Comparison of ENCODE assay signal across 14 mouse cellular contexts in genomic region chr3:88754283-88754682, GRCm38 (mm10). TPM values are rescaled to one million over a fixed set of nuclear protein-coding genes. Genes with fewer than 3 reads are reported as not detected.
DNase-seq lines count a peak whose midpoint lies in the region; ATAC-seq and TF ChIP-seq lines count a peak whose summit lies in the region.
"Had no signal": no experiment of that assay in that cellular context is flagged by ENCODE, and none has a peak within 500 bp of the region (broad histone marks: within the 10 kb centered on the region; RNA-seq: fewer than 3 reads in every experiment).

No protein-coding gene starts in this region.

- TF ChIP-seq CTCF in heart, adult 2 months (IDR thresholded peaks at IDR 0.05) = peak; percentile 31
- TF ChIP-seq CTCF in midbrain, postnatal 0 days (IDR thresholded peaks at IDR 0.05) = peak; percentile 47

- no peak overlapping the region for H3K4me2 ChIP-seq in midbrain, postnatal 0 days (ENCODE audit: low read depth, low read length, poor library complexity, severe bottlenecking)
- H3K4me2 ChIP-seq in midbrain, embryonic 14.5 days (ENCODE audit: low read length) = no peak overlapping the region
- H3K4me2 ChIP-seq: heart, embryonic 13.5 days; limb, embryonic 12.5 days; midbrain, embryonic 12.5 days; stomach, embryonic 15.5 days had no signal

- no peak for TF ChIP-seq EP300 in heart, adult 2 months (IDR thresholded peaks at IDR 0.05; ENCODE audit: insufficient read depth, low read depth, low read length)

- TF ChIP-seq POLR2A in heart, adult 2 months (IDR thresholded peaks at IDR 0.05; ENCODE audit: insufficient read depth, low read depth, low read length) = no peak

- no peak overlapping the region for H3K9ac ChIP-seq in heart, adult 2 months (ENCODE audit: low read depth, low read length)
- no peak overlapping the region for H3K9ac ChIP-seq in midbrain, postnatal 0 days (replicated peaks; ENCODE audit: low read length, poor library complexity, severe bottlenecking)
- H3K9ac ChIP-seq in midbrain, embryonic 14.5 days (replicated peaks; ENCODE audit: low read length) = no peak overlapping the region
- H3K9ac ChIP-seq: heart, embryonic 13.5 days; limb, embryonic 12.5 days; midbrain, embryonic 12.5 days; stomach, embryonic 15.5 days had no signal

- H3K27me3 ChIP-seq in heart, adult 2 months (ENCODE audit: control insufficient read depth, insufficient read depth, low read length) = no peaks in the 10 kb centered on the region
- no peaks in the 10 kb centered on the region for H3K27me3 ChIP-seq in midbrain, postnatal 0 days (ENCODE audit: insufficient read depth, low read length)
- H3K27me3 ChIP-seq in midbrain, embryonic 14.5 days (ENCODE audit: control insufficient read depth, insufficient read depth, low read length) = no peaks in the 10 kb centered on the region
- H3K27me3 ChIP-seq: heart, embryonic 13.5 days; limb, embryonic 12.5 days; midbrain, embryonic 12.5 days; Patski; stomach, embryonic 15.5 days had no signal

- no peak for ATAC-seq in midbrain, postnatal 0 days (ENCODE audit: low FRiP score)
- no peak for ATAC-seq in midbrain, embryonic 14.5 days (ENCODE audit: low FRiP score, low TSS enrichment)
- peak; percentile 35; the same call in 1 of the 2 replicates for ATAC-seq in granulocyte monocyte progenitor cell, adult 5-6 weeks (replicated peaks; ENCODE audit: poor library complexity, severe bottlenecking)
- ATAC-seq: forebrain, embryonic 16.5 days; Patski had no signal

- H3K4me3 ChIP-seq in heart, adult 2 months = no peak overlapping the region
- no peak overlapping the region for H3K4me3 ChIP-seq in midbrain, postnatal 0 days (ENCODE audit: low read depth, low read length)
- no peak overlapping the region for H3K4me3 ChIP-seq in midbrain, embryonic 14.5 days (replicated peaks; ENCODE audit: low read depth, low read length)
- H3K4me3 ChIP-seq: heart, embryonic 13.5 days; limb, embryonic 12.5 days; midbrain, embryonic 12.5 days; stomach, embryonic 15.5 days had no signal

- intact Hi-C loops in heart, adult 2 months (cut with DNase I) = no loop called here
- intact Hi-C loops in left cerebral cortex, postnatal 36 days (cut with DNase I) = no loop called here

- H3K79me2 ChIP-seq in heart, adult 2 months (replicated peaks; ENCODE audit: control insufficient read depth, insufficient read depth, low read length) = no peaks in the 10 kb centered on the region

- H3K36me3 ChIP-seq in heart, adult 2 months (ENCODE audit: control insufficient read depth, insufficient read depth, low read length) = no peaks in the 10 kb centered on the region
- peaks cover 49% of the 10 kb centered on the region for H3K36me3 ChIP-seq in midbrain, postnatal 0 days (ENCODE audit: insufficient read depth, low read length)
- peaks cover 79% of the 10 kb centered on the region for H3K36me3 ChIP-seq in midbrain, embryonic 14.5 days (ENCODE audit: control insufficient read depth, insufficient read depth, low read length)
- H3K36me3 ChIP-seq: stomach, embryonic 15.5 days had no signal

- H3K4me1 ChIP-seq in heart, adult 2 months (ENCODE audit: control insufficient read depth, insufficient read depth, low read length) = peaks cover 8% of the 10 kb centered on the region
- peaks cover 5% of the 10 kb centered on the region; the same call in 1 of the 2 replicates for H3K4me1 ChIP-seq in midbrain, postnatal 0 days (ENCODE audit: insufficient read depth, low read length)
- H3K4me1 ChIP-seq in midbrain, embryonic 14.5 days (ENCODE audit: control insufficient read depth, insufficient read depth, low read length) = peaks cover 33% of the 10 kb centered on the region

- no peak overlapping the region for H3K27ac ChIP-seq in heart, adult 2 months
- H3K27ac ChIP-seq in midbrain, postnatal 0 days (ENCODE audit: low read depth, low read length) = no peak overlapping the region
- no peak overlapping the region for H3K27ac ChIP-seq in midbrain, embryonic 14.5 days (replicated peaks; ENCODE audit: low read depth, low read length)
- H3K27ac ChIP-seq: heart, embryonic 13.5 days; limb, embryonic 12.5 days; midbrain, embryonic 12.5 days; stomach, embryonic 15.5 days had no signal

- 70% methylated on average over 4 of the region's 4 CpGs for WGBS in heart, adult 2 months
- WGBS in midbrain, postnatal 0 days = 68% methylated on average over 4 of the region's 4 CpGs
- 78% methylated on average over 4 of the region's 4 CpGs for WGBS in midbrain, embryonic 14.5 days

- no peaks in the 10 kb centered on the region for H3K9me3 ChIP-seq in midbrain, postnatal 0 days (ENCODE audit: low read length)
- H3K9me3 ChIP-seq in midbrain, embryonic 14.5 days (ENCODE audit: control insufficient read depth, low read length) = no peaks in the 10 kb centered on the region
- H3K9me3 ChIP-seq: heart, embryonic 13.5 days; limb, embryonic 12.5 days; stomach, embryonic 15.5 days had no signal

- DNase-seq in heart, adult 2 months = no peak
- no peak for DNase-seq in heart, postnatal 4 days
- peak; percentile 28 for DNase-seq in midbrain, postnatal 0 days (ENCODE audit: low spot score)
- DNase-seq in midbrain, embryonic 14.5 days = no peak
- DNase-seq in yolk sac, embryonic 10.5 days (ENCODE audit: low spot score) = peak; percentile 54
- no peak for DNase-seq in left cerebral cortex, postnatal 36 days (ENCODE audit: low spot score in 2 of 2)
- no peak for DNase-seq in c-Kit-positive CD71-positive TER-119-positive erythroid progenitor cells, embryonic 14.5 days (ENCODE audit: low spot score)

RNA-seq across cellular contexts. Expression of gene Syt11, which starts 20.7 kb away (rescaled TPM):
- 1 to 10 TPM; 6.6 to 7.9 TPM for total RNA-seq in heart, adult 2 months (2021)
- 10.2 and 18.2 TPM in 2 replicates for polyA plus RNA-seq in heart, adult 2 months (2012; rRNA removed)
- total RNA-seq in heart, postnatal 4 days (2021) = 1 to 10 TPM; 5.0 to 7.1 TPM
- 142 and 150 TPM in 2 replicates for total RNA-seq in midbrain, postnatal 0 days (2014; rRNA removed)
- 243 and 246 TPM in 2 replicates for polyA plus RNA-seq in midbrain, postnatal 0 days (2015; fragmentation: Nextera tagmentation; extraction: Ambion mirVana)
- polyA plus RNA-seq in midbrain, embryonic 14.5 days (2014; fragmentation: Nextera tagmentation; extraction: Ambion mirVana) = 169 and 199 TPM in 2 replicates
- total RNA-seq in granulocyte monocyte progenitor cell, adult 5-6 weeks (2014; fragmentation: Nextera tagmentation) = 0.19 and 0.62 TPM in 2 replicates
- 0.65 and 1.1 TPM in 2 replicates for total RNA-seq in granulocyte monocyte progenitor cell, adult 5-6 weeks (2017)
- total RNA-seq in left cerebral cortex, postnatal 36 days (2021) = 100 to 1,000 TPM; 498 to 620 TPM

RNA-seq across cellular contexts. Expression of gene Rit1, which starts 37.6 kb away (rescaled TPM):
- 10 to 100 TPM; 57.0 to 66.6 TPM for total RNA-seq in heart, adult 2 months (2021)
- 98.3 and 112 TPM in 2 replicates for polyA plus RNA-seq in heart, adult 2 months (2012; rRNA removed)
- total RNA-seq in heart, postnatal 4 days (2021) = 10 to 100 TPM; 43.4 to 48.0 TPM
- 78.1 and 88.3 TPM in 2 replicates for total RNA-seq in midbrain, postnatal 0 days (2014; rRNA removed)
- 73.5 and 81.3 TPM in 2 replicates for polyA plus RNA-seq in midbrain, postnatal 0 days (2015; fragmentation: Nextera tagmentation; extraction: Ambion mirVana)
- polyA plus RNA-seq in midbrain, embryonic 14.5 days (2014; fragmentation: Nextera tagmentation; extraction: Ambion mirVana) = 56.5 and 57.4 TPM in 2 replicates
- total RNA-seq in granulocyte monocyte progenitor cell, adult 5-6 weeks (2014; fragmentation: Nextera tagmentation) = 17.5 and 20.5 TPM in 2 replicates
- 20.0 and 26.5 TPM in 2 replicates for total RNA-seq in granulocyte monocyte progenitor cell, adult 5-6 weeks (2017)
- total RNA-seq in left cerebral cortex, postnatal 36 days (2021) = 10 to 100 TPM; 47.9 to 51.3 TPM

Comparison
In these comparisons a context has a peak if more than half of its experiments do, and no peak if none do; other contexts are left out.
1. DNase-seq: peak in midbrain, postnatal 0 days (single experiment) and yolk sac, embryonic 10.5 days (single experiment); none in heart, adult 2 months (0 of 2), heart, postnatal 4 days (single experiment), midbrain, embryonic 14.5 days (single experiment), left cerebral cortex, postnatal 36 days (0 of 2) and c-Kit-positive CD71-positive TER-119-positive erythroid progenitor cells, embryonic 14.5 days (single experiment).
2. RNA of gene Syt11, which starts 20.7 kb away (total RNA-seq): 498 to 620 TPM in left cerebral cortex, postnatal 36 days and 142 to 150 TPM in midbrain, postnatal 0 days; 6.6 to 7.9 TPM in heart, adult 2 months, 5.0 to 7.1 TPM in heart, postnatal 4 days and 0.19 to 1.1 TPM in granulocyte monocyte progenitor cell, adult 5-6 weeks; every median in the first group is over 10 times any median in the second.